Mouse (Mus musculus) frontal cortex, postnatal 36 days (tissue): ENCODE results near the gene Ankrd11.

ENCODE experiments used
- DNase-seq, 2 experiments: peaks; one replicate each; pipeline ENCODE4 v3.0.0; 2022; ENCODE audit warnings: low spot score in 2 of 2

Gene Ankrd11

DNA sequence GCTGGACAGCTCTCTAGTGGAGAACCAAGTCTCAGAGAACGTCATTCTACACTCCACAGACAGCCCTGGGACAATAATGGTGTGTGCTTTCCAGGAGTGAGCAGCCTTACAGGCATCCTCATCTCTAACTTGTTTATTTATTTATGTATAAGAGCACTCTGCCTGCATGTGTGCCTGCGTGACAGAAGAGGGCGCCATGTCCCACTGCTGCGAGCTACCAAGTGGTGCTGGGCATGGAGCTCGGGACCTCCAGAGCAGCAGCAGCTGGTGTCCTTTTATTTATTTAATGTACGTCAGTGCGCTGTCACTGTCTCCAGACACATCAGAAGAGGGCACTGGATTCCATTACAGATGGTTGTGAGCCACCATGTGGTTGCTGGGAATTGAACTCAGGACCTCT lies 115.3 kb downstream of the Ankrd11 start:
- DNase-seq = no peak

DNA sequence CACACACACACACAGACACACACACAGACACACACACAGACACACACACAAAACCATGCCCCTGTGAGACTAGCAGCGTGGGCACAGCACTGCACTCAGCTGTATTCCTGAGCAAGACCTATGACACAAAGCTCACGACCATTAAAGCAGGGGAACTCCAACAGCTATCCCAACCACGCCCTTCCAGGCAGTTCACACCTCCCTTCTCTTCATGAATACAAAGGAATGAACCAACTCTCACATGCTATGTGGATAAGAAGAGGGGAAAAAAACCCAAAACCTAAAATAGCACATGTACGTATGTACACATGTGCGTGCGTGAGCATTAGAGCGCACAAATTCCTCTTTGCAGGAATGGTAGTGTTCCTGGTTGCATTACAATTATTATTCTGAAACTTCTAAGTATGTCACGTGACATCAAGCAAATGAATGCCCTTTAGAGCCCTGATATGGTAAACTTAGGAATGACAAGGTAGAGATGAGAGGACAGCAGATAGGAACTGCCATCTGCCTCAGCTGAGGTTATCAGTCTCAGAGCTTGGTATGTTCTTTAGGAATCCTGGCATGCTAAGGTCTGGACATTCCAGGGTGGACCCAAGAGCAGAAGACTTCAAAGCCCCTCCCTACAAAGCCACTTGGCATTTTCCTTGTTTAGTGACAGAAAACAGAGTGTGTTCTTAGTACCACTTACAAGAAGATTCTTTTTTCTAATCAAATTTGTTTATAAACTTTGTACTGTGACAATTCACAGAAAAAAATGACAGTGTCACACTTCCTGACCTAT lies 115.9 kb downstream of the Ankrd11 start:
- no peak for DNase-seq

DNA sequence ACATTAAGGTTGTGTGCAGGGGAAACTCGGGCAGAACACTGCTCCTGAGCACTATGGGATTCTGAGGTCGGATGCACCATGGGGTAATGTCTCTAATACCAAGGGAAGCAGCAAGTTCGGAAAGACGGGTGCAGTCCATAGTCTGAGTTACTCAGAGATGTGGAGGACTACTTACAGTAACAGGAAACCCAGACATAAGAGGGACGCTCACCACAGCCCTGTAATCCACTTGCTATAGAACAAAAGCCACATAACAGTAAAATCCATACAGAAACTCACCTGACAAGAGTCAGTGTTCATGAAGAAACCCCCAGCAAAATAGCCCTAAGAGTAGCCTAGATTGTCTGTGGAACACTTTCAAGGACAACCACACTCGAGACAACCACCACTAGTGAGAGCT lies 118.0 kb downstream of the Ankrd11 start:
- DNase-seq = no peak

DNA sequence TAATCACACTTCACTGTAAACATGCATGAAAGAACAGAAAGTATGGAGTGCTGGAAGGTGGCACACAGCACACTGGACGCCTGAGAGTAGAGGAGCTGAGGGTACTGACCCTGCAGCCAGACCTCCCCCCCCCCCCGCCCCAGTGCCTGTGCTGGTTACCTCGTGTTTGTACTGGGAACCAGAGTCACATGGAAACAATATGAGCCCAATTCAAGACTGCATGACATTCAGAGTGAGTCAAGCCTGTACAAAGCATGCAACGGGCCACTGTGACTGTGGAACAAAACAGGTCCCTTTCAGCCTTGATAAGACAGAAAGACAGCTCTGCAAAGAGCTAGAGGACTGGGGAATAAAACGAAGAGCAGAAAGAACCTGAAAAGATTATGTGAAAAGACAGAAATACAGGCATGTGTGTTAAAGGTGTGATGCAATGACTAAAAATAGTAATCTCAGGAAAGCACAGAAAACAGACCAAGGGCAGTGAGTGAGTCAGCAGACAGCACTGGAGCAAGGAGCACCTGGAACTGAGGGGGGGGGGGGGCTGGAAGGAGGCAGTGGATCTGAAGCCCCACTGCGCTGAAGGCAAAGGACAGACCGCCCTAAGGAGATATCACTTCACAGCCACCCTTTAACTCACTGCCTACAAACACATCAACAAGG lies 118.5 kb downstream of the Ankrd11 start:
- no peak for DNase-seq

GRCm38 (mm10) chr8:122922945-122923344 lies 119.1 kb downstream of the Ankrd11 start:
- DNase-seq = no peak

DNA sequence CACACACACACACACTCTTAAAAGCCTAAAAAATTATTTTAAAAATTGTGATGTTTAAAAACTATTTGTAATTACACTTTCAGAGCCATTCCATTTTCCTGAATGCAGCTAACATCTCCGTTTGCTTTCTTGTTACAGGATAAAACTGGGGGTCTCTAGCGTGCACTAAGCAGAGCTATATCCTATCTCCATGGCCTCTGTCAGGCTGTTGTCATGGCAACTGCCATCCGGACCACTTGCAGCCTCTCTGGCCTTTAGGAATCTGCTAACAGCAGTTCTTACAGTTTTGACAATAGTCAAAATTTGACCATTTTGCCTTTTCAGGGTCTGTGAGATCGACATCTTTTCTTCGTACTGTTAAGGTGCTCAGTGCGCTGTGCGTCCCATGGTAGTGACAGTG lies 121.2 kb downstream of the Ankrd11 start:
- DNase-seq = no peak

DNA sequence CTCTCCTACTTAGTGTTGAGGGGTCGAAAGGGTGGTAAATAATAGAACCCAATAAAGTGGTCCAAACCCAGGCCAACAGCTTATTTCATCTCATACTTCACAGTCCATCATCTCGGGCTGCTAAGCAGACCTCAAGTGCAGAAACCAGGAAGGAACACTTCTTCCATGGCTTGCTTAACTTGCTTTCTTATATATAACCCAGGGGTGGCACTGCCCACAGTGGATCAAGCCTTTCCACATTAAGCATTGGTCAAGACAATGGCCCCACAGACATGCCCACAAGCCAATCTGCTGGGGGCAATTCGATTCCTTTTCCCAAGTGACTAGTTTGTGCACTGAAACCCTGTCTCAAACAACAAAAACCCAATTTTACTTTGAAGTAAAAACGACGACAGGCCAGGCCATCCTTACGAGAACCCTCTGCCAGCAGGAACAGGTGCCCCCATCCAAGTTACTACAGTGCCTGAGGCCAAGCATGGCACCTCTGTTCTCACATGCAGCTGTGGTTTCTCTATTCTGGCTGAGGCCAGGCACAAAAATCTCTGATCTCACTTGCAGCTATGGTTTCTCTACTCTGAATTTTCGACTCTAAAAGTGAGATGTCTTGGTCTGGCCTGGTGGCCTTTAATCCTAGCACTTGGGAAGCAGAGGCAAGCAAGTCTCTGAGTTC lies 123.5 kb downstream of the Ankrd11 start:
- DNase-seq = no peak

DNA sequence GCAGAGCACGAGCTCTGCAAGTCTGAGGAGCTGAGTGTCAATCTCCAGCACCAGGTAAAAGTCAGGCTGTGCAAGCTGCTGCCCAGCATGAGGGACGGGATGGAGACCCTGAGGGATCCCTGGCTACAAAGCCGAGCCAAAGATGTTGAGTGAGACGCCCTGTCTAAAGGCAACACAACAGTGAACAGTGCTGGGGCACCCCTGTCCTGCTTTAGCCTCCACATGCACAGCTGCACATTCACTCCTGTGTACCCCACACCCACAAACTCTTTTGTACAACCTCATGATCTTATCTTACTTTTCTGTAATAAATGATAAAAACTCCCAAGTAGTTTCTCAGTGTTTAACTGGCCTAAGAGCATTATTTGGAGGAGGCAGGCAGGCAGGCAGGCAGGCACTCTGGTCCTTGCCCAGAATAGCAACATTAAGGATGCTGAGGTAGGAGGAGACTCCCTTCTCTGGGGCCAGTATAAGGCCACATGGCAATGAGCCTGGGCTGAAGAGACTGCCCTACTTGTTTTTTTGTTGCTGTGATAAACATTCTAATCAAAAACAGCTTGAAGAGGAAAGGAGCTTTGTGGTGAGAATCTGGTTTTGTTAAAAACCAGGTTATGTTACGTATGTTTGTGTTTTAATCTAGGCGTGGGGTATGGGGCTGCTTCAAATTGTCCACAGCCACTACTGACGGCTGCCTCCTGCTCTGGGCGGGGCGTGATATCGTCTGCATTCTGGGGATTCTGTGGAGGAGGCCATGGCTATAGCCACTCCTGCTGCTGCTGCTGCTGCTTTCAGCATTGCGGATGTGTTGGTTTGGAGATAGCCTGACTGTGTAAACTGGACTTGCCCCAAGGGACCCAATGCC lies 124.3 kb downstream of the Ankrd11 start:
- peak in 1 of 2 experiments; percentile 44 for DNase-seq

DNA sequence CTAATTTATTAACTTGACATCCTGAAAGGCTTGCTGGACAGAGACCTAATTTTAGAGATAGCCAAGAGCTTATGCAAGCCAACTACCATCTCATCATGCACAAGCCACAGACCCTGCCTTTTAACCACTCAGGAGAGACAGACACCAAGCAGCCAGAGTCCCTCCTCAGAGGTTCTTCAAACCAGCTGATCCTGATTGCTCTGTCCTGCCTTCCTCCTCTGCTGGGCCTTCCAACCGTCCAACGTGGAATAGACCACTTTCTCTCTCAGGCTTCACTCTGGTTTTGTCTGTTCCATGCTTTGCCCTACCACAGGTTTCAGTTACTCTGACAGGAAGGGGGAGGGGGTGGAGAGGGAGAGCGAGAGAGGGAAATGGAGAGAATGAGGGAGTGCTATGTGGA lies 125.3 kb downstream of the Ankrd11 start:
- no peak for DNase-seq

- DNase-seq = no peak
Measured at GRCm38 (mm10) chr8:122912871-122913270, 129.2 kb downstream of the Ankrd11 start.

- DNase-seq = no peak
Measured at GRCm38 (mm10) chr8:122912150-122912549, 129.9 kb downstream of the Ankrd11 start.

GRCm38 (mm10) chr8:122906463-122907021 lies 135.5 kb downstream of the Ankrd11 start:
- peak; percentile 92 to 94 for DNase-seq

DNA sequence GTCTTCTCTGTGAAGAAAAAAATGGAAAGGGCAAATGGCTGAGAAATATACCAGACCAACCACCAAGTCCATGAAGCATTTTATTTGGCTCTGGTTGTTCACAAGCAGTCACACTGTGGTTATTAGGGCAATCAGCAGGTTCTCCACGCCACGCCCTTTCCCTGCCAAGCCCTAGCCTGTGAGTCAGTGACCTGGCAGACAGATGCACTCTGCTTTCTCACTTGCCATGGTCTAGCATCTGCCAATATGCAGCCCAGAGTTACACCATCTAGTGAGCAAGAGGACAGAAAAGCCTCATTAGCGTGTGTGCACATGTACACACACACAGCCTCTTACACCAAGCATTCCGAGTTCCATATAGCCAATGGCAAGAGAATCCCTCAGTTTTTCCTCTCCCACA lies 136.7 kb downstream of the Ankrd11 start:
- no peak for DNase-seq

- no peak for DNase-seq
Measured at GRCm38 (mm10) chr8:122904496-122904895, 137.6 kb downstream of the Ankrd11 start.

DNA sequence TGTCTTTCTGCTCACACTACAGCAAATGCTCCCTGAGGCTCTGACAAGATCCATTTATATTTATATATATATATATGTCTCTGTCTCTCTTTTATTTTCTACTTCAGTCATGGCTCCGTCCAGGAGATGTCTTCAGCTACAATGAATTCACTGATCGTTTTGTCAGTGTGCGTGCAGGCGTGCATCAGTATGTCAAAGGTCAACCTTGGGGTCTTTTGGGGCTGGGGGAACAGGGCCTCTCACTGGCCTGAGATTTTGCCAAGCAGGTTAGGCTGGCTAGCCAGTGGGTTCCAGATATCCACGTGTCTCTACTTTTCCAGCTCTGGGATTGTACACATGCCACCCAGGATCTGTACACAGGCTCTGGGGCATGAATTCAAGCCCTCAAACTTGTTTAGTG lies 139.1 kb downstream of the Ankrd11 start:
- no peak for DNase-seq

DNA sequence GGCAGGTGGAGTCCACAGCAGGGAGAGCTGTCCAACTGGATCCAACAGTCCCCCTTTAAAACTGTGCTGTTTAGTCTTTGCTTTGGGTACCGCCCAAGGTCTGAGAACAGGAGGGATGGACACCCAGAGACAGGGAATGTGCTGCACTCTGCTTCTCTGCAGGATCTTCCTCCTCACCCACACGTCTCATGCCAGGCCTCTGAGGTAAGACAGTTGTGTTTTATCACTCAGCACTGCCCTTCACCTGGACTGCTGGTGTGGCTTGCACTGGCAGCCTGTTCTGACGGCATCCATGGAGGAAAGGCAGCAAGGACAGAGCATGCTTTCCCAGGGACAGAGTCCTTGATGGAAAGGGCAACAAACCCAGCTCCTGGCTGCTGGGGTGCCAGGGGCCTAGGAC lies 139.5 kb downstream of the Ankrd11 start:
- no peak for DNase-seq

DNA sequence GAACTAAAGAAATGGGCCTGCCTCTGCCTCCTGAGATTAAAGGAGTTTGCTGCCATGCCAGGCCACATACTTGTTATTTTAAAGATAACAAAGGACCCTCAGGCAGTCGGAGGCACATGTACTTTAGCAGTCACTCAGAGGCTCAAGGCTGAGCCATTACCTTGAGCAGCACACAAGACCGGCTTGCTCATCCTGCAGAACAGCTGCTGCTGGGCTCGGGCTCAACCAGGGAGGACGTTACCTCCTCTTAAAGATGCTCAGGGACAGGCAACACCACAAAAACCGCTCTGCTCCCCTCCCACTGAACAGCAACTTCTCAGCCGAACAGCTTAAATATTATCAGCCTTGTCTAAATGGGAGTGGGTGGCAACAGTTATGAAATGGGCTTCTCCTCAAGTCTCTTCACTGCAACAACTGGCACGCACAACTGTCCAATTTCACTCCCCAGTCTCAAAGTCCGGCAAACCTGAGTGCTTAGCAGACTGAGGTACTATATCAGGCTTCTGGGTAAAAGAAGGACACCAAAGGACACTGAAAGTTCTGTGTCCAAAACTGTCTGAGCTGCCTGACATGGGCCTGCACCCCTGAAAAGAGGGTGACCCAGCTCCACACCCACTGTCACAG lies 140.1 kb downstream of the Ankrd11 start:
- DNase-seq = peak in 1 of 2 experiments; percentile 29

GRCm38 (mm10) chr8:122901476-122901875 lies 140.6 kb downstream of the Ankrd11 start:
- DNase-seq = peak in 1 of 2 experiments; percentile 19

DNA sequence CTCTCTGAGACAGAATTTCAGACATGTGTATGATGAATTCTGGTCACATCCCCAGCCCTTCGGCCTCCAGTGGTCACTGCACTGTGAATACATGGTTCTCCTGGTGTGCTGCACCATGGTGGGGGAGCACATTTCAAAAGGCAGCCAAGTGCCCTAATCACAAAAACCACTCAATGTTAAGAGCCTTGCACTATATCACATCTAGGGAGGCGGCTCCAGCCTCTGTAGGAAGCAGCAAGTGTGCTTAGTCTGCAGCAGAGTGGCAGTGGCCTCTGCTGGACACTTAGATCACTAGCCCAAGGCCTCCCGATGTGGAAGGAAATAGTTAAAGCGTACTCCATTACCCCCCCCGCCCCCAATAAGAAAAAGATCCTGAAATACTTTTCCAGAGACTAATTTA lies 143.0 kb downstream of the Ankrd11 start:
- DNase-seq = no peak

GRCm38 (mm10) chr8:122898473-122898872 lies 143.6 kb downstream of the Ankrd11 start:
- no peak for DNase-seq

- DNase-seq = no peak
Measured at GRCm38 (mm10) chr8:122898018-122898417, 144.1 kb downstream of the Ankrd11 start.
